Mouse (Mus musculus) heart, adult 2 months (tissue): ENCODE data around the gene Fto. TPM values are rescaled to one million over a fixed set of nuclear protein-coding genes. Genes with fewer than 3 reads are reported as not detected.

ENCODE experiments used
- DNase-seq, 2 experiments: peaks; one replicate each; pipeline ENCODE4 v3.0.0; 2021
- H3K27ac ChIP-seq: fragments of 200-600 bp; 2 replicates; pipeline ENCODE4 v1.8.1; 2022
- H3K27me3 ChIP-seq: fragments of 200-500 bp; 2 replicates; pipeline ENCODE4 v1.6.1; 2012; ENCODE audit warnings: mild to moderate bottlenecking, low read length, inconsistent platforms, mixed read lengths; ENCODE audit not compliant: control insufficient read depth, insufficient read depth
- H3K36me3 ChIP-seq: fragments of 200-500 bp; 2 replicates; pipeline ENCODE4 v1.6.1; 2012; ENCODE audit warnings: low read length, inconsistent platforms; ENCODE audit not compliant: control insufficient read depth, insufficient read depth
- H3K4me1 ChIP-seq: fragments of 200-500 bp; 2 replicates; pipeline ENCODE4 v1.6.1; 2011; ENCODE audit warnings: low read length; ENCODE audit not compliant: control insufficient read depth, insufficient read depth
- H3K4me3 ChIP-seq: fragments of 200-600 bp; 2 replicates; pipeline ENCODE4 v1.8.1; 2022
- H3K79me2 ChIP-seq: fragments of 200-500 bp; replicated peaks from 2 replicates; pipeline ENCODE4 v1.6.1; 2012; ENCODE audit warnings: mild to moderate bottlenecking, inconsistent platforms, low read length, moderate library complexity, mixed read lengths; ENCODE audit not compliant: control insufficient read depth, insufficient read depth
- H3K9ac ChIP-seq: fragments of 200-500 bp; 2 replicates; pipeline ENCODE4 v1.6.1; 2012; ENCODE audit warnings: low read depth, mild to moderate bottlenecking, control low read depth, inconsistent platforms, low read length, mixed read lengths
- CTCF ChIP-seq: fragments of 200-600 bp; IDR thresholded peaks from 2 replicates; pipeline ENCODE4 v1.8.1; 2022; ENCODE audit warnings: antibody characterized with exemption, mild to moderate bottlenecking, moderate library complexity
- EP300 ChIP-seq: fragments of 200-500 bp; IDR thresholded peaks from 2 replicates; pipeline ENCODE4 v1.6.1; 2011; ENCODE audit warnings: low read depth, low read length, control low read depth; ENCODE audit not compliant: insufficient read depth
- POLR2A ChIP-seq: fragments of 200-500 bp; IDR thresholded peaks from 2 replicates; pipeline ENCODE4 v1.6.1; 2011; ENCODE audit warnings: mild to moderate bottlenecking, low read depth, low read length, control low read depth; ENCODE audit not compliant: insufficient read depth
- WGBS: fragments of 180-500 bp; shearing (Covaris S2); methylation state at CpG from one replicate; pipeline ENCODE4 v1.1.7; 2018; 5-methylcytosine and 5-hydroxymethylcytosine counted together
- intact Hi-C: fragments of 180-260 bp; cut with DNase I; formaldehyde crosslinking; loops from one replicate; pipeline ENCODE4 v1.15.1; 2025
- polyA plus RNA-seq: library from polyadenylated mRNA; depleted of rRNA; stranded (reverse); fragments of >200 nt; gene quantifications from 2 replicates; pipeline ENCODE4 v1.2.3, GENCODE M21; 2012
- total RNA-seq, 2 experiments: library from RNA; stranded (reverse); gene quantifications; 2 replicates each; pipeline ENCODE4 v1.2.3; 2021

The Fto gene
- total and polyA plus RNA-seq, 3 experiments = 41.3 to 65.1 (median 57.6) TPM

DNA sequence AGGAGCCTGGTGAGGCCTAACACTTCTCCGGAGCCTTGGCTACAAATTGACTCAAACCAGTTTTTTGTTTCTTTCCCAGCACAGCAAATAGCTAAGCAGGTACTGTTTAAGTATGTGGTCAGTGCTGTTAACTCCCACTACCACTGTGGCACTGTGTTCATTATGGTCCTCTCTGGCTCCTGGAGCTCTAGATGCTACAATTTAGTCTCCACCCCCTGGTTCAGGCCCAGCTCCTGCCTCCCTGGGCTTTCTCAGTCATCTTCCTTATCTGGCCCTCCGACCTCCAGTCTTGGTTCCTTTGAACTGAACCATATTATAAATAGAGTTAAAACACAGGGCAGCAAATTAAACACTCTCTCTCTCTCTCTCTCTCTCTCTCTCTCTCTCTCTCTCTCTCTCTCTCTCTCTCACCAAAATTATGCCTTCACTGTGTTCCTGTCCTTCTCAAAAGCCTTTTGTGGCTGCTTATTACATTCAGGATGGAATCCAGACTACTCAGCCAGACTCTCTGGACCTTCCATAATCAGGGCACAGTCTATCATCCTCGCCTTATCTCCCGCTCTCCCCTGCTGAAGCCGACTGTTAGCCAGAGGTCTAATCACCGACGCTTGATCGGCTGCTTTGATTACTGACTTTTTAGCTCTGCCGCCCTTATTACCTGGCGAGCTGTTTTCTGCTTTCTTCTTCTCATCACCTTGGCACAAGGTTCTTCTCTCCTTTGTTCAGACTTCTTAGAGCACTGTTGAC is 67.6 kb downstream of the Fto start:
- Histone ChIP-seq H3K9ac (no peak overlapping the region), H3K27me3 (no peaks in the 10 kb centered on the region), H3K27ac (no peak overlapping the region; the same call in 1 of the 2 replicates), H3K4me3 (no peak overlapping the region), H3K36me3 (peaks cover 12% of the 10 kb centered on the region), H3K79me2 (peaks cover 10% of the 10 kb centered on the region), H3K4me1 (peaks cover 19% of the 10 kb centered on the region)
- DNase-seq = no peak
- TF ChIP-seq POLR2A (no peak), EP300 (no peak), CTCF (no peak)
- 38% methylated on average over 10 of the region's 10 CpGs for WGBS
- intact Hi-C loops = loop anchor here (5.0 kb wide), 1 partner anchor 416 kb away; no protein-coding TSS in a partner anchor

DNA sequence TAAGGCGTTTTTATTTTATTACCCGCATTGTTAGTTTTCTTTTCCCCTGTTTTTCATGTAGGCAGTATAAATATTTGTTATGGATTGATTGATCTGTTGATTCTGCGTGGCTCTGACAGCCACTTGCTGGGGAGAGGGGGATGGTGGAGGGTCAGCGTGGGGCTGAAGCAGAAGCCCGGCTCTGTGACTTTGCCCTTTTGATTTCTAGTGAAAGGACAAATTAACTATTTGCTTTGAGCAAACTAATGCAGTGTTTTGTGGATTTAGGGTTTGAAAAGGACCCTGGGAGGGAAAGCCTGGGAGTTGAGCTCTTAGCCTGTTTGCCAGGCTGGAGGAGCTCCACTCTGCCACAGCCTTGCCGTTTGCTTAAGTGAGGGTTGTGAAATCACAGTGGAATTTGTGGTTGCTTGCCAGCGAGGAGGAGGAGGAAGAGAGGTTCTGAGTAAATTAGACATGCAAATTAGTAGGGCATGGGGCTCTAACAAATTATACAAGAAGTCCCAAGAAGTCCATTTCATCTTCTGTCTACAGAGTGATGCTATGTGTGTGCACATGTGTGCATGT is 68.3 kb downstream of the Fto start:
- no peak overlapping the region for H3K4me3 ChIP-seq
- H3K27me3 ChIP-seq = no peaks in the 10 kb centered on the region
- peak; percentile 41 to 65 for DNase-seq
- peaks cover 8% of the 10 kb centered on the region for H3K79me2 ChIP-seq
- WGBS = 36% methylated on average over 7 of the region's 7 CpGs
- H3K4me1 ChIP-seq = peaks cover 13% of the 10 kb centered on the region
- H3K36me3 ChIP-seq = peaks cover 8% of the 10 kb centered on the region
- no peak overlapping the region for H3K9ac ChIP-seq
- intact Hi-C loops = loop anchor here (5.0 kb wide), 1 partner anchor 416 kb away; no protein-coding TSS in a partner anchor
- peak overlapping the region; percentile 28; the same call in 1 of the 2 replicates for H3K27ac ChIP-seq
- TF ChIP-seq EP300 = no peak
- no peak for TF ChIP-seq POLR2A
- no peak for TF ChIP-seq CTCF

DNA sequence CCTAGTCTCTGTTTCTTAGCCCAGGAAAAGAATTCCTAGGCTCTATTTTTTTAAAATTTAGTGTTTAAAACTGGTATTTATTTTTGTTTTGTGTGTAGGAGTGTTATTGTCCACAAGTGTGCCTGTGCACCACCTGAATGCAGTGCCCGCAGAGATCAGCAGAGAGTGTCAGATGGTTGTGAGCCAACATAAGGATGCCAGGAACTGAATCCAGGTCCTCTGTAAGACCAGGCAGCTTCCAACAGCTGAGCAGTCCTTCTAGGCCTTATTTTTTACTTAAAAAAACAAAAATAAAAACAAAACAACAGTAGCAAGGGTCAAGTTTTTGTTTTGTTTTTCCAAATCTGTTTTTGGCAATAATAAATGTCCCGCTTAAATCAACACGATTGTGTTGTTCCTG is 69.9 kb downstream of the Fto start:
- intact Hi-C loops = loop anchor here (5.0 kb wide), 1 partner anchor 414 kb away; no protein-coding TSS in a partner anchor
- WGBS = 41% methylated on average over 3 of the region's 3 CpGs
- no peak for TF ChIP-seq EP300
- TF ChIP-seq CTCF = no peak
- TF ChIP-seq POLR2A = no peak
- Histone ChIP-seq H3K4me3 (no peak overlapping the region), H3K36me3 (peaks cover 3% of the 10 kb centered on the region), H3K27ac (no peak overlapping the region), H3K9ac (no peak overlapping the region), H3K79me2 (peaks cover 6% of the 10 kb centered on the region), H3K27me3 (no peaks in the 10 kb centered on the region), H3K4me1 (peaks cover 8% of the 10 kb centered on the region)
- DNase-seq = no peak

DNA sequence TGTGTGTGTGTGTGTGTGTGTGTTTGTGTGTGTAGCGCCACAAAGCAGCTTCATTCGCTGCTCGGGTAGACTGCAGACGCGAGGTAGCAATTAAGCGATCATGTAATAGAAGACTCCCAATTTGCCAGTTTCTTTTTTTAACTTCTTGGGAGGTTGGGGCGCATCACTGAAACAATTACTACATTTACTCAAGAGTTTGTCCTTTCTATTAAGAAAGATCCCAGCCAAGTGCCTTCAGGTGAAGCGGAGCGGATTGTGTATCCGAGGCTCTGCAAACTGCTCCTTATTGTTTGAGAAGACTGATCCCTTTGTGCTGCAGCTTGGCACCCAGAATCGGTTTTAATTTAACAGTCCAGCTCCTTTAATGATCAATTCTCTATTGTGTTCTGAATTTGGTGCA is 70.5 kb downstream of the Fto start:
- H3K79me2 ChIP-seq = peaks cover 6% of the 10 kb centered on the region
- WGBS = 81% methylated on average over 11 of the region's 11 CpGs
- no peak for TF ChIP-seq EP300
- no peak for TF ChIP-seq POLR2A
- no peaks in the 10 kb centered on the region for H3K27me3 ChIP-seq
- no peak overlapping the region for H3K4me3 ChIP-seq
- DNase-seq = no peak
- peaks cover 8% of the 10 kb centered on the region for H3K4me1 ChIP-seq
- no peak overlapping the region for H3K27ac ChIP-seq
- H3K9ac ChIP-seq = no peak overlapping the region
- intact Hi-C loops = loop anchor here (5.0 kb wide), 1 partner anchor 413 kb away; no protein-coding TSS in a partner anchor
- peaks cover 3% of the 10 kb centered on the region for H3K36me3 ChIP-seq

DNA sequence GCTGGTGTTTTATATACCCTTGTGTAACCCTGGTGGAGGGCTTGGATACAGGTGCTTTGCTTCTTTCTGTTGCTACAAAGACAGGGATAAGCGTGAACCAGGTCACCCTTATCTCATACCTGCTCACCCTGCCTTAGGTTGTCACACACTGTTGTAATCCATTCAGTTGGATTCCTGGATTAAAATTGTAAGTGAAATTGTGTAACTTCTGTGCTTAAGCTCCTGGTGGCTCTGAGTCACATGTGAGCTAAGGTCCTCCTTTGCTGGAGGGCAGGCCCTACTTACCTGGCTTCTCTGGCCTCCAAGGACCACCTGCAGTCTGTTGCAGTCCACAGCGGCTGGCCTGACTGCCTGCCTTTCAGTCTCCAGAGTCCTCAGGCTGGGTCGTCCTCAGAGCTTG is 71.1 kb downstream of the Fto start:
- Histone ChIP-seq H3K79me2 (peaks cover 6% of the 10 kb centered on the region), H3K27ac (no peak overlapping the region), H3K9ac (no peak overlapping the region), H3K36me3 (peaks cover 3% of the 10 kb centered on the region), H3K4me3 (no peak overlapping the region), H3K27me3 (no peaks in the 10 kb centered on the region), H3K4me1 (peaks cover 8% of the 10 kb centered on the region)
- intact Hi-C loops = loop anchor here (5.0 kb wide), 1 partner anchor 413 kb away; no protein-coding TSS in a partner anchor
- TF ChIP-seq CTCF (no peak), POLR2A (no peak), EP300 (no peak)
- 96% methylated on average over 3 of the region's 3 CpGs for WGBS
- no peak for DNase-seq

DNA sequence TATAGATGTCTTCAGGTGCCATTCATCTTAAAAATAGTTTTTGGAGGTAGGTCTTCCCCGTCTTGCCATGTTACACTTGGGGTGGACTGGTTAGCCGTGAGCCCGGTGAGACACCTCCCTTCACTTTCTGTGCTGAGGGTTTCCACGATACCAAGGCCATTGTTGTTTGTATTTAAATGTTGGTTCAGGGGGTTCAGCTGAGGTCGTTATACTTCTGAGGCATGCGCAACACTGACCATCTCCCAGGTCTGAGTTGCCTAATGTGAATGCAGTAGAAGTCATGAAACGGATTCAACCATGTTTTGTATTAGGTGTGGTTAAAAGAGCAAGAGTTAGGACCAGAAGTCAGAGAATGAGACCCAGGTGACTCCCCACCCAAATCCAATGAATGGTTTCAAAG is 72.5 kb downstream of the Fto start:
- H3K79me2 ChIP-seq = peaks cover 6% of the 10 kb centered on the region
- H3K9ac ChIP-seq = no peak overlapping the region
- H3K27ac ChIP-seq = no peak overlapping the region
- H3K36me3 ChIP-seq = peaks cover 3% of the 10 kb centered on the region
- no peaks in the 10 kb centered on the region for H3K27me3 ChIP-seq
- peaks cover 5% of the 10 kb centered on the region for H3K4me1 ChIP-seq
- H3K4me3 ChIP-seq = no peak overlapping the region
- WGBS = 93% methylated on average over 7 of the region's 7 CpGs
- intact Hi-C loops = no loop called here
- no peak for DNase-seq
- TF ChIP-seq EP300 (no peak), CTCF (no peak), POLR2A (no peak)
